Mouse (Mus musculus): ENCODE results near the gene Fam117a. TPM values are rescaled to one million over a fixed set of nuclear protein-coding genes. Genes with fewer than 3 reads are reported as not detected.

Fam117a gene
- polyA plus RNA-seq, 1 experiment, result 14.3 TPM

DNA sequence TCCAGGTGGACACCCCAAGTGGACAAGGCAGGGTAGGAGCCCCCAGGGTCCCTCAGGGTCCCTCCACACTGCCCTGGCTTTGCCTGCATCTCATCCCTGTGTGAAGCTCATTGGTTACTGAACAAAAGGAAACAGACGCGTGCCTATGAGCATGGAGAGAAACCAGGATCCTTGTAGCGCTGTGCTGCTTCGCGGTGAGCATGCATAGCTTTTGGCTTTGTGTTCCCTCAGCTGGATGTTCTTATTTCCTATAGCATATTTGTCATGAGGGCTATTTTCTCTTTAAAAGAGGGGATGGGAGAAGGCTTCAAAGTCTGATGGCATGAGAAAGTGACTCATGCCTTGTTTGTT, 18.8 kb downstream of the Fam117a start:
- DNase-seq, result no peak
- Histone ChIP-seq H3K27ac (ENCODE audit: insufficient read depth, low read length) (no peak overlapping the region), H3K4me3 (replicated peaks; ENCODE audit: insufficient read depth, low read depth, low read length) (no peak overlapping the region), H3K4me1 (ENCODE audit: control insufficient read depth, insufficient read depth, low read length) (peaks cover 6% of the 10 kb centered on the region), H3K27me3 (ENCODE audit: control insufficient read depth, insufficient read depth, low read length) (no peaks in the 10 kb centered on the region)
- WGBS, result 94% methylated on average over 5 of the region's 5 CpGs
- no peak for TF ChIP-seq CTCF (IDR thresholded peaks at IDR 0.05; ENCODE audit: borderline replicate concordance, insufficient read depth, low read depth, low read length)
- TF ChIP-seq POLR2A (IDR thresholded peaks at IDR 0.05; ENCODE audit: borderline replicate concordance, insufficient read depth, low read length), result no peak

DNA sequence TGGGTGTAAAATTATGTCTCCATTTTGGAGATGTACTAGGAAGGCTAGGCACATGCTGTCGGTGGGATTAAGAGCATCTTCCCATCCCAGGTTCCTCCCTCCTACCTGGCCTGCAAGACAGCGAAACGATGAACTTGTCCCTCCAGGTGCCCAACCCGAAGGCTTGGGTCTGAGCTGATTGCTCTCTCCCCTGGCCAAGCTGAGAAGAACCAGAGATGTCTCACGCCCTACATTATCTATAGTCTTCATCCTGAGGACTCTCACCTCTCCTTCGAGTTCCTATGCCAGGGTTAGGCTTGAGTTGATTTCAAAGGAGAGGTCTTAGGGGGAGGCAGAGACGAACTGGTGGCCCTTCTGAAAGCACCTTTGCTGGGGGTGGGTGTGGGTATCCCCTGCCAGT, 19.2 kb downstream of the Fam117a start:
- peaks cover 6% of the 10 kb centered on the region for H3K4me1 ChIP-seq (ENCODE audit: control insufficient read depth, insufficient read depth, low read length)

DNA sequence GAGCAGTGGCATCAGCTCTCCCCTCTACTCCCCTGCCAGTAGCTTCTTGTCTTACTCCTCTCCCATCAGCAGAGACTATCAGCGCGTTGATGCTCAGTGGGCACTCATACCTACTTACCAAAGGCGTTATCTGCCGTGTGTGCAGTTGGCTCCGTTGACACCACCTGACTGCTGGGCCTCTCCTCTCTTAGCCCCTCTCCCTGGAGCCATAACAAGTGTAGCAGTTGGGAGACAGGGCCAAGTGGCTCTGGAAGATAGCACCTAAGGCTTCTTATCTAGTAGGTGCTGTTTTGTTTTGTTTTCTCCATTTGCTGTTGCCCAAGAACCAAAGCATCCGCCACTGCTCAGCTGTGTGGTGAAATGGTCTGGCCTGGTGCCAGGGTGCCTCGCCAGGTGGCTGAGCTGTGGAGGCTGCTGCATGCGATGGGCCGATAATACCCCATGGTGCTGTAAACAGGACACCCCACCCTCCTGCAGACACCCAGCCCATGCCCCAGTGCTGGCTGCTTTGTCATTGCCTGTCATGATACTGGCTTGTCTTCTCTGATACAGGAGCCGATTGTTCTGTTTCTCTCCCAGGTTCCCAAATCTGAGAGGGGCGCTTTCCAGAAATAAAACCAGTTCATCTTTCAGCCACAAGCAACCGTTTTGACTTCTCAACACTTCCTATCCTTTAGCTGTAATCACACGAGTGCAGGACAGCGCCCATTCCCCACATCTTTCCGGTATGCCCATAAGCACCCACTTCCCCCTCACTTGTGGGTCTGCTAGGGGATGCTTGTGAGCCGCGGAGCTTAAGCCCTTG, 19.9 kb downstream of the Fam117a start:
- whole genome bisulfite sequencing, result 46% methylated on average over 17 of the region's 17 CpGs
- Histone ChIP-seq H3K27ac (ENCODE audit: insufficient read depth, low read length) (no peak overlapping the region), H3K27me3 (ENCODE audit: control insufficient read depth, insufficient read depth, low read length) (no peaks in the 10 kb centered on the region), H3K4me3 (replicated peaks; ENCODE audit: insufficient read depth, low read depth, low read length) (no peak overlapping the region), H3K4me1 (ENCODE audit: control insufficient read depth, insufficient read depth, low read length) (peaks cover 6% of the 10 kb centered on the region)
- peak; percentile 26 to 29 for DNase-seq
- no peak for TF ChIP-seq CTCF (IDR thresholded peaks at IDR 0.05; ENCODE audit: borderline replicate concordance, insufficient read depth, low read depth, low read length)
- no peak for TF ChIP-seq POLR2A (IDR thresholded peaks at IDR 0.05; ENCODE audit: borderline replicate concordance, insufficient read depth, low read length)

More for the DNA sequence above, 19.2 kb downstream of the Fam117a start:
- Histone ChIP-seq H3K27ac (ENCODE audit: insufficient read depth, low read length) (no peak overlapping the region), H3K27me3 (ENCODE audit: control insufficient read depth, insufficient read depth, low read length) (no peaks in the 10 kb centered on the region), H3K4me3 (replicated peaks; ENCODE audit: insufficient read depth, low read depth, low read length) (no peak overlapping the region)
- TF ChIP-seq CTCF (IDR thresholded peaks at IDR 0.05; ENCODE audit: borderline replicate concordance, insufficient read depth, low read depth, low read length), result no peak
- no peak for TF ChIP-seq POLR2A (IDR thresholded peaks at IDR 0.05; ENCODE audit: borderline replicate concordance, insufficient read depth, low read length)
- DNase-seq, result no peak
- WGBS, result 91% methylated on average over 7 of the region's 7 CpGs

DNA sequence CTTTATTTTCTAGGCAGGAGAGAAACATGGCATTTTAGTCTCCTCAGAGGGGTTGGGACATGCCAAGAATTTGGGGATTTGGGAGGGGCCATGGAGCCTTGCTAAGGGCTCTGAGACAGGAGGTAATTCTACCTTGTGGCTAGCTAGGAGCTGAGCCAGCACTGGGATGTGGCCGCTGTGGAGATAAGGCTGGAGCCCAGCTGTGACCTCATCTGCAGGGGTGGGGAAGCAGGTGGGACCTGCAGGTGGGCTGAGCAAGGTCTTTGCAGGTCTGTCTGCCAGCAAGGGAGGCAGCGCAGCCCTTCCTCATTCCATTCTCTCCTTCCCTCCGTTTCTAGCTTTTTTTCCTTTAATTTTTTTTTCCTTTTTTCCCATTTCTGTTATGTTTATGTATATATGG, 21.4 kb downstream of the Fam117a start:
- H3K27me3 ChIP-seq (ENCODE audit: control insufficient read depth, insufficient read depth, low read length), result no peaks in the 10 kb centered on the region
- no peak overlapping the region for H3K27ac ChIP-seq (ENCODE audit: insufficient read depth, low read length)
- WGBS, result 50% methylated on average over 3 of the region's 3 CpGs
- H3K4me1 ChIP-seq (ENCODE audit: control insufficient read depth, insufficient read depth, low read length), result peaks cover 6% of the 10 kb centered on the region
- no peak overlapping the region for H3K4me3 ChIP-seq (replicated peaks; ENCODE audit: insufficient read depth, low read depth, low read length)
- DNase-seq, result no peak
- no peak for TF ChIP-seq CTCF (IDR thresholded peaks at IDR 0.05; ENCODE audit: borderline replicate concordance, insufficient read depth, low read depth, low read length)
- no peak for TF ChIP-seq POLR2A (IDR thresholded peaks at IDR 0.05; ENCODE audit: borderline replicate concordance, insufficient read depth, low read length)

DNA sequence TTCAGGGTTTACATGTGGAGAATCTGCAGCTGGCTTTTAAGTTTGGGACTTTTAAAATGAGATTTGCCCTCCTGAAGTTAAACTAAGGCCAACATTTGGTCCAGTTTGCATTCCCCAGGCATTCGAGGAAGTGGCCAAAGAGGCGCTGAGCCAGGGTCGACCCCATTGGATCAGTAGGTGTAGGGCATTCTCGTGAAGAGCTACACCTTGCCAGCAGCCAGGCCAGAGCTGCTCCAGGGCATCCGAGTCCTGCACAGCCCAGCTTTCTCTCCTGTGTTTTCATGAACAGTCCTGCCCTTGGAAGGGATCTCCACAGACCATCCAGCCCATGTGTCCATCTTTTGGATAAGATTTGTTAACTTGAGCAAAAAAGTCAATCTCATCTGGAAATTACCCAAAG, 27.6 kb downstream of the Fam117a start:
- TF ChIP-seq CTCF (IDR thresholded peaks at IDR 0.05; ENCODE audit: borderline replicate concordance, insufficient read depth, low read depth, low read length), result no peak
- no peak for TF ChIP-seq POLR2A (IDR thresholded peaks at IDR 0.05; ENCODE audit: borderline replicate concordance, insufficient read depth, low read length)
- WGBS, result 79% methylated on average over 5 of the region's 5 CpGs

DNA sequence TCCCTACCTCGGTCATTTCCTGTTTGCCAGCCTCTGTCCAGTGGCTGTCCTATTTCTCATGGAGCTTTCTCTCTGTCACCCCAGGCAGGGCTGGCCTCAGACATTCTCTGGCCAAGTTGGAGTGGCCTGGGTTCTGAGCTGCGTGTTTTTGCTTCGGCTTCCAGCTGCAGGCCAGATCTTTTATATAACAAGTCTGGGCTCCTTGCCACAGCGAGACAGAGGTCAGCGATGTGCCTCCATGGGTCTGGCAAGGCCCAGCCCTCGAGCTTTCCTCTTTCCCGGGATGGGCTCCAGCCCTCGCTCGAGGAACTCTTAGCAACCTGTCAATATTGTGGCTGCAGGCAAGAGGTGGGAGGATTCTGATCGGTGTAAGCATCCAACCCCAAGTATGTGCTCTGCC, 28.8 kb downstream of the Fam117a start:
- DNase-seq, result peak in 1 of 2 experiments; percentile 55
- Histone ChIP-seq H3K27me3 (ENCODE audit: control insufficient read depth, insufficient read depth, low read length) (no peaks in the 10 kb centered on the region), H3K4me3 (replicated peaks; ENCODE audit: insufficient read depth, low read depth, low read length) (no peak overlapping the region), H3K27ac (ENCODE audit: insufficient read depth, low read length) (no peak overlapping the region), H3K4me1 (ENCODE audit: control insufficient read depth, insufficient read depth, low read length) (0 out of 2 replicates have a peak, but pooled peaks cover 5% of the 10 kb centered on the region)
- WGBS, result 31% methylated on average over 10 of the region's 10 CpGs
- TF ChIP-seq CTCF (IDR thresholded peaks at IDR 0.05; ENCODE audit: borderline replicate concordance, insufficient read depth, low read depth, low read length) (no peak), POLR2A (IDR thresholded peaks at IDR 0.05; ENCODE audit: borderline replicate concordance, insufficient read depth, low read length) (no peak)

More for the DNA sequence above, 27.6 kb downstream of the Fam117a start:
- Histone ChIP-seq H3K4me1 (ENCODE audit: control insufficient read depth, insufficient read depth, low read length) (0 out of 2 replicates have a peak, but pooled peaks cover 5% of the 10 kb centered on the region), H3K4me3 (replicated peaks; ENCODE audit: insufficient read depth, low read depth, low read length) (no peak overlapping the region), H3K27ac (ENCODE audit: insufficient read depth, low read length) (no peak overlapping the region), H3K27me3 (ENCODE audit: control insufficient read depth, insufficient read depth, low read length) (no peaks in the 10 kb centered on the region)
- DNase-seq, result no peak

DNA sequence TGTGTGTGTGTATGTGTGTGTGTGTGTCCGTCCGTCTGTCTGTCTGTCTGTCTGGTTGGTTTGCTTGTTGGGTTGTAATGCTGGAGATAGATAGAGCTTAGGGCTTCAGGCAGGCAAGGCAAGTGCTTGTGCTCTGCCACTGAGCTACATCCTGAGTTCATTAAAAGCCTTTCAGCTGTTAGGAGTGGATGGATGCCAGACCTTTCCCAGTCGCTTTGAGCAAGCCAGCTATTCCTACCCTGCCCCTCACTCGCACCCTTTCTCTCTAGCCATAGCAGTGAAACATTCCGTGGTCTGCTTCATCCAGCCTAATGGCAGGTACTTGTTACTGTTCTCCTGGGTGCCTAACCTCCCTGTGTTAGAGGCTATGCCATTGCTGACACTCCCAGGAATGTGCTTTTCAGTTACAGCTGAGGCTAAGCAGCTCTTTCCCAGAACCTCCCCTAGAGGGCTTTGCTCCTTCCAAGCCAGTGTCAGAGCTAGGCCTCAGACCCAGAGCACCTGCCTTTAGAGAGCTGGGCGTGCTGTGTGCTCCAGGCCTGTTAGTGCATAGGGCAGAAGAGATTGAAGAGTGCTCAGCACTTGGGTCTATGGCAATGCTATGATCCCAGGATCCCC, 29.6 kb downstream of the Fam117a start:
- Histone ChIP-seq H3K4me3 (replicated peaks; ENCODE audit: insufficient read depth, low read depth, low read length) (no peak overlapping the region), H3K4me1 (ENCODE audit: control insufficient read depth, insufficient read depth, low read length) (0 out of 2 replicates have a peak, but pooled peaks cover 5% of the 10 kb centered on the region), H3K27me3 (ENCODE audit: control insufficient read depth, insufficient read depth, low read length) (no peaks in the 10 kb centered on the region), H3K27ac (ENCODE audit: insufficient read depth, low read length) (no peak overlapping the region)
- no peak for DNase-seq
- WGBS, result 65% methylated on average over 6 of the region's 6 CpGs
- no peak for TF ChIP-seq CTCF (IDR thresholded peaks at IDR 0.05; ENCODE audit: borderline replicate concordance, insufficient read depth, low read depth, low read length)
- no peak for TF ChIP-seq POLR2A (IDR thresholded peaks at IDR 0.05; ENCODE audit: borderline replicate concordance, insufficient read depth, low read length)

All from cerebellum, adult 2 months (tissue).